Mouse (Mus musculus) liver, adult 2 months (tissue): ENCODE measurements around the gene Polr2c. TPM values are rescaled to one million over a fixed set of nuclear protein-coding genes. Genes with fewer than 3 reads are reported as not detected.
A peak's percentile ranks its signal among the peaks of the same experiment; 100 is the strongest.

ENCODE experiments used
- DNase-seq: peaks from one replicate; pipeline ENCODE4 v3.0.0-alpha.2; 2011; ENCODE audit warnings: low read depth, low spot score; ENCODE audit errors: extremely low read depth
- H3K27ac ChIP-seq: fragments of 200-500 bp; replicated peaks from 2 replicates; pipeline ENCODE4 v1.5.1; 2012; ENCODE audit warnings: low read depth, mild to moderate bottlenecking, control low read depth, inconsistent platforms, low read length; ENCODE audit not compliant: insufficient read depth
- H3K27me3 ChIP-seq: fragments of 200-500 bp; 2 replicates; pipeline ENCODE4 v1.6.1; 2012; ENCODE audit warnings: mild to moderate bottlenecking, moderate library complexity, low read length, inconsistent platforms; ENCODE audit not compliant: control insufficient read depth, insufficient read depth
- H3K36me3 ChIP-seq: fragments of 200-500 bp; 2 replicates; pipeline ENCODE4 v1.6.1; 2012; ENCODE audit warnings: low read length, inconsistent platforms; ENCODE audit not compliant: control insufficient read depth, insufficient read depth
- H3K4me1 ChIP-seq: fragments of 200-500 bp; 2 replicates; pipeline ENCODE4 v1.6.1; 2011; ENCODE audit warnings: low read length; ENCODE audit not compliant: control insufficient read depth, insufficient read depth
- H3K4me3 ChIP-seq: fragments of 200-500 bp; 2 replicates; pipeline ENCODE4 v1.5.1; 2011; ENCODE audit warnings: low read depth, mild to moderate bottlenecking, control low read depth, low read length, moderate library complexity; ENCODE audit not compliant: insufficient read depth
- H3K79me2 ChIP-seq: fragments of 200-500 bp; 2 replicates; pipeline ENCODE4 v1.6.1; 2012; ENCODE audit warnings: inconsistent platforms, mild to moderate bottlenecking, low read length, moderate library complexity; ENCODE audit not compliant: control insufficient read depth, insufficient read depth
- H3K9ac ChIP-seq: fragments of 200-500 bp; 2 replicates; pipeline ENCODE4 v1.6.1; 2012; ENCODE audit warnings: low read depth, mild to moderate bottlenecking, control low read depth, inconsistent platforms, low read length
- CTCF ChIP-seq: fragments of 200-500 bp; IDR thresholded peaks from 2 replicates; pipeline ENCODE4 v1.5.1; 2011; ENCODE audit warnings: low read depth, low read length, control low read depth
- POLR2A ChIP-seq: fragments of 200-500 bp; IDR thresholded peaks from 2 replicates; pipeline ENCODE4 v1.6.1; 2011; ENCODE audit warnings: low read length, control low read depth; ENCODE audit not compliant: insufficient read depth; ENCODE audit errors: extremely low read depth
- WGBS: fragments of 180-500 bp; shearing (Covaris S2); methylation state at CpG from one replicate; pipeline ENCODE4 v1.1.7; 2018; 5-methylcytosine and 5-hydroxymethylcytosine counted together
- polyA plus RNA-seq: library from polyadenylated mRNA; depleted of rRNA; stranded (reverse); fragments of >200 nt; gene quantifications from 2 replicates; pipeline ENCODE4 v1.2.3, GENCODE M21; 2012
- total RNA-seq: library from RNA; depleted of rRNA; stranded (reverse); fragments of >200 nt; gene quantifications from 2 replicates; pipeline ENCODE4 v1.2.3, GENCODE M21; 2014

Gene Polr2c
- total and polyA plus RNA-seq, 2 experiments: 27.4 to 47.3 TPM

DNA sequence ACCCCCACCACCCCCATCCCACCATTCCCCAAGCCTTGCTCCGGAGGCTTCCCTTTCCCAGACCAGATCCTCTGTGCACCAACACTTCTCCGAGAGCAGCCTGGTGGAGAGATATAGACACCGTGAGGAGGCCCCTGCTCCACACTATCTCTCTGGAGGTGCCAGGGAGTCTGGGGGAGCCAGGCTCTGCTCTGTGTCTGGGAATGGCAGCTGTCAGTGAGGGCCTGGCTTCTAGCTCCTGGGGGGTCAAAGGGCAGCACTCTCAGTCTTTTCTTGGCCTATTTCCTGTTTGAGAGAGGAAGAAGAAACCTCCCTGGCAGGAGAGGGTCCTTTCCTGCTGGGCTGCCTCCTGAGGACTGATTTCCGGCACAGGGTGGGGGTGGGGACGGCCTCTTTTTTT, 43.8 kb downstream of the Polr2c start:
- H3K4me1 ChIP-seq: 0 out of 2 replicates have a peak, but pooled peaks cover 1% of the 10 kb centered on the region
- H3K27me3 ChIP-seq: no peaks in the 10 kb centered on the region
- no peak for TF ChIP-seq POLR2A
- TF ChIP-seq CTCF: no peak
- WGBS: 51% methylated on average over 5 of the region's 5 CpGs
- no peaks in the 10 kb centered on the region for H3K79me2 ChIP-seq
- no peaks in the 10 kb centered on the region for H3K36me3 ChIP-seq
- no peak overlapping the region for H3K27ac ChIP-seq
- H3K9ac ChIP-seq: no peak overlapping the region
- no peak overlapping the region for H3K4me3 ChIP-seq
- no peak for DNase-seq

DNA sequence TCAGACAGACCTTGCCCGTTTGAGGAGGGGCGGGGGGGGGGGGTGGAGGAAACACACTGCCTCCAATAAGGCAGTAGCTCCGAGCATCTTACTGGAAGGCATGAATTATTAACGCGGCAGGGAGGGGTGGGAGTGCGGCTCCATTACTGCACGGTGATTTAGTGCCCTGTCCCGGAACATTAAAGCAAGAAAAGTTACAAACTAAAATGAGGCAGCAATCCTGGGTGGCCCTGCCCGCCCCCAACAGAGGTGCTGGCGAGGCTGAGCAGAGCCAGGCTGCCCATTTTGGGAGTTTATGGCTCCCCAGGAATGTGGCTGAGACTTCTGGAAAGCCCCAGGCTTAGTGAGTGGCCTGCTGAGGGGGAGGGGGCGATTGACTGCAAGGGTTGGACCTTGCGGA, 46.5 kb downstream of the Polr2c start:
- Histone ChIP-seq H3K4me3 (no peak overlapping the region), H3K36me3 (no peaks in the 10 kb centered on the region), H3K27ac (no peak overlapping the region), H3K27me3 (no peaks in the 10 kb centered on the region), H3K9ac (no peak overlapping the region), H3K4me1 (0 out of 2 replicates have a peak, but pooled peaks cover 1% of the 10 kb centered on the region), H3K79me2 (no peaks in the 10 kb centered on the region)
- no peak for TF ChIP-seq CTCF
- TF ChIP-seq POLR2A: no peak
- 87% methylated on average over 12 of the region's 12 CpGs for WGBS
- DNase-seq: no peak

DNA sequence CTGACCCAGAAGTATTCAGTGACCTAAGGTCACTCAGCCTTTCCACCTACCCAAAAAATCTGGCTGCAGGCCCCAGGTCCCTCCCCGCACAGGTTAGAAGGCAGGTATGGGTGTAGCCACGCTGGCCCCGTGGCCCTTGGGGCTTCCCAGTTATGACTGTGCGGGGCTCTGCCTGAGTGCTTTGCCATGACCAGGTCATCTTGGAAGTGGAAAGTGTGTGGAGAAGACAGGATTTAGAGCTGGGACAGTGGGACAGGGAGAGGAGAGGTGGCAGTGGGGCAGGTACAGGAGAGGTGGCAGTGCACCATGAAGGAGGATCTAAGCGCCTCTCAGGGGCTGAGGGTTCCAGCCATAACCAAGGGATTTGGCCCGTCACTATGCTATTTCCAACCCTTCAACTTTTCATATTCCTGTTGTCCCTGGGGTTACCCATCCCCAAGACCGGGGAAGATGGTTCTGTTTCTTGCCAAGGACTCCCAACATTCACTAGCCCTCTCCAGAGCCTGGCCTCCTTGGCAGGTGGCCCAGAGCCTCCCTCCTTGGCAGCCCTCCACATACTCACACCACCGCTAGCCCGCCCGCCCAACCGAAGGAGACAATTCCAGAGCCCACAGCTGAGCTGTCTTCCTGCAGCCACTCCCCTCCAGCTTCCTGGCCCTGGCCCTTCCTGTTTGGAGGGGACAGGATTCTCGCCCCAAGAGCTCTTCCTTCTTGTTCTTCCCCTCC, 47.4 kb downstream of the Polr2c start:
- peak; percentile 15 for DNase-seq
- no peak for TF ChIP-seq POLR2A
- no peak for TF ChIP-seq CTCF
- Histone ChIP-seq H3K27ac (peak overlapping the region; percentile 74), H3K4me1 (0 out of 2 replicates have a peak, but pooled peaks cover 1% of the 10 kb centered on the region), H3K79me2 (no peaks in the 10 kb centered on the region), H3K4me3 (no peak overlapping the region), H3K36me3 (no peaks in the 10 kb centered on the region), H3K9ac (no peak overlapping the region), H3K27me3 (no peaks in the 10 kb centered on the region)
- 81% methylated on average over 12 of the region's 12 CpGs for WGBS

DNA sequence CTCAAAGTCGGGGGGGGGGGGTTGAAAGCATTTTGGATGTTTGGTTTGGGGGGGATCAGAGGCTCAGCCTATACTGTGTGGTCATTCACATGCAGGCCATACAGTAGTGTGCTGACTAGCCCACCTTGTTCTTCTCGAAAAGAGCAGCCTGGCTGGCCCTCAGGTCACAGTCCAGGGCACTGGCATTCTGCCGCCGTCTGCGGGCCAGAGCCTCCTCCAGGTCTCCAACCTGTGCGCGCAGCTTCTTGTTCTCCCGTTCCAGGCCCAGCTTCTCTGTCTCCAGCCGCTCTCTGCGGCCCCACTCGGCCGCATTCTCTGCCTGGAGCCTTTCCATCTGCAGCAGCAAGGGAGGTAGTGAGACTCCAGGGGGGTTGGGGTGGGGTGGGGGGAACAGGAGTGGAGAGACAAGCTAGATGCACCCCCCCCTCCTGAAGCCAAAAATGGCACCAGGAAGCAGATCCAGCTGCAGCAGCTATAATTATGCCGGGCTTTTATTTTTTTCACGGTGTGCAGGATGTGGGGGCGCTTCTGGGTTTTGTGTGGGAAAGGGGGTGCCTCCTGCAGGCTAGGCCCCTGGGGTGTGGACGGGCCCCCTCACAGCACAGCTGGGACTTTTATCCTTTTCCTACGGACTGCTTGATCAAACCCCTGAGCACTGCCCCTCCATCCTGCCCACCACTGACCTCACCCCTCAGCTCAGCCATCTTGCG, 50.5 kb downstream of the Polr2c start:
- no peak overlapping the region for H3K27ac ChIP-seq
- DNase-seq: no peak
- WGBS: 87% methylated on average over 18 of the region's 18 CpGs
- H3K4me3 ChIP-seq: no peak overlapping the region
- 0 out of 2 replicates have a peak, but pooled peaks cover under 1% of the 10 kb centered on the region for H3K27me3 ChIP-seq
- H3K79me2 ChIP-seq: no peaks in the 10 kb centered on the region
- no peaks in the 10 kb centered on the region for H3K36me3 ChIP-seq
- H3K4me1 ChIP-seq: no peaks in the 10 kb centered on the region
- H3K9ac ChIP-seq: no peak overlapping the region
- no peak for TF ChIP-seq POLR2A
- TF ChIP-seq CTCF: no peak

DNA sequence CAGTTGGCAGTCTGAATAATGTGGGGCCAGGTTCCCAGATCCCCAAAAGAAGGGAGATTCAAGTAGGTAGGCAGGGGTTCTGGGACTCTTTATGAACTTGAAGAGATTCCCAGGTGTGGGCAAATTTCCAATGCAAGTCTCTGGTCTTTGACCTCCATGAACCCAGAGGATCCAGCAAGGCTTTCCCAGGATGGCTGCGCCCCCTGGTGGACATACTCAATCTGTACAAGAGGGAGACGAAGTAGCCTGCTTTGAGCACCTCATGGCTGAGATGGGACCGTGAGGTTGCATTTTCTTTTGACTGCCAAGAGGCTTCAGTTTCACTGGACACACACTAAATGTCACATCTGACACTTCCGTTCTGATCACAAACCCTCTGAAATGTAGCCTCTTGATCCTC, 51.6 kb downstream of the Polr2c start:
- Histone ChIP-seq H3K27me3 (peaks cover 9% of the 10 kb centered on the region; the same call in 1 of the 2 replicates), H3K4me3 (no peak overlapping the region), H3K4me1 (no peaks in the 10 kb centered on the region), H3K79me2 (no peaks in the 10 kb centered on the region), H3K9ac (no peak overlapping the region), H3K27ac (no peak overlapping the region), H3K36me3 (no peaks in the 10 kb centered on the region)
- DNase-seq: peak; percentile 67
- WGBS: 4% methylated on average over 4 of the region's 4 CpGs
- no peak for TF ChIP-seq POLR2A
- TF ChIP-seq CTCF: peak; percentile 91
